Mouse (Mus musculus) neural tube, embryonic 12.5 days (tissue): ENCODE measurements around the gene Vmn1r115. TPM values are rescaled to one million over a fixed set of nuclear protein-coding genes. Genes with fewer than 3 reads are reported as not detected.
"Not testable (repeated sequence)": the region's sequence is repeated elsewhere in the genome, so short reads cannot be mapped to it uniquely, and the experiment has no call there.

ENCODE experiments used
- ATAC-seq: fragments of 200-750 bp; cut with Nextera tagmentation; 2 replicates; pipeline ENCODE4 v1.8.0; 2017; ENCODE audit warnings: low read depth, mild to moderate bottlenecking, moderate TSS enrichment, moderate library complexity; ENCODE audit not compliant: low FRiP score
- H3K27ac ChIP-seq: fragments of 300-500 bp; sonication (generic); 2 replicates; pipeline ENCODE4 v1.5.1; 2016
- H3K27me3 ChIP-seq: fragments of 300-500 bp; sonication (generic); replicated peaks from 2 replicates; pipeline ENCODE4 v1.6.1; 2016; ENCODE audit warnings: mild to moderate bottlenecking
- H3K36me3 ChIP-seq: fragments of 300-500 bp; sonication (generic); 2 replicates; pipeline ENCODE4 v1.6.1; 2016; ENCODE audit warnings: mild to moderate bottlenecking
- H3K4me1 ChIP-seq: fragments of 300-500 bp; sonication (generic); 2 replicates; pipeline ENCODE4 v1.6.1; 2016
- H3K4me2 ChIP-seq: fragments of 300-500 bp; sonication (generic); replicated peaks from 2 replicates; pipeline ENCODE4 v1.6.1; 2016; ENCODE audit warnings: mild to moderate bottlenecking
- H3K4me3 ChIP-seq: fragments of 300-500 bp; sonication (generic); 2 replicates; pipeline ENCODE4 v1.5.1; 2016
- H3K9ac ChIP-seq: fragments of 300-500 bp; sonication (generic); 2 replicates; pipeline ENCODE4 v1.6.1; 2016; ENCODE audit warnings: mild to moderate bottlenecking
- H3K9me3 ChIP-seq: fragments of 300-500 bp; sonication (generic); 2 replicates; pipeline ENCODE4 v1.6.1; 2016; ENCODE audit warnings: mild to moderate bottlenecking
- WGBS: fragments of 180-500 bp; shearing (Covaris S2); methylation state at CpG from one replicate; pipeline ENCODE4 v1.1.7; 2016; 5-methylcytosine and 5-hydroxymethylcytosine counted together
- polyA plus RNA-seq: library from polyadenylated mRNA; unstranded; fragments of >200 nt; fragmentation: Nextera tagmentation; extraction: Ambion mirVana; gene quantifications from 2 replicates; pipeline ENCODE4 v1.2.1, GENCODE M21; 2016

The Vmn1r115 gene
- polyA plus RNA-seq = not detected in 2 replicates

DNA sequence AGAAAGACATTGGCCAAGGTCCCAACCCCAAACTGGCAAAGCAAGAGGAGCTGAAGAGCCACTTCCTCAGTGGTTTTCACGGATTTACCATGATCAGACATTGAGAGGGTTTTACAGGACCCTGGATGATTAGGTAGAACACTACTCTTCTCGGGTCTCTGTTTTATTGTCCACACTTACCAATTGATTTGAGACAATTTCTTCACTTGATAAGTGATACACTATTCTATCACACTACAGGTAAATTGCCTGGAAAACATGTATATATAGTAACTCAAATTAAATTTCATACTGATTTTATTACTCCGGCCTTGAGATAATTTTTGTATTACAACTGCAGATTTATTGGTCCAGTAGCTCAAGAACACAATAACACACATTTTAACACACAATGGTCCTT is at the start of gene Vmn1r115:
Gene Vmn1r115 (minus strand): TSS at position 101 of the 400 bp plus-strand sequence.
- H3K4me2 ChIP-seq, H3K36me3 ChIP-seq, H3K27me3 ChIP-seq, H3K9me3 ChIP-seq, H3K9ac ChIP-seq, H3K4me1 ChIP-seq, H3K27ac ChIP-seq, H3K4me3 ChIP-seq, ATAC-seq: not testable (repeated sequence)
- WGBS = 91% methylated on average over 1 of the region's 3 CpGs

GRCm38 (mm10) chr7:20884021-20884420 is 39.2 kb upstream of the Vmn1r115 start, which contains the start of gene Vmn1r117:
Vmn1r117 (minus strand) TSS chr7:20884121.
- H3K27ac ChIP-seq, H3K4me2 ChIP-seq, H3K36me3 ChIP-seq, H3K27me3 ChIP-seq, H3K9me3 ChIP-seq, ATAC-seq, H3K4me3 ChIP-seq, H3K9ac ChIP-seq, H3K4me1 ChIP-seq: not testable (repeated sequence)
- no CpG with 5 or more reads among the region's 2 CpGs for WGBS

- H3K4me1 ChIP-seq, H3K36me3 ChIP-seq, H3K9ac ChIP-seq, H3K4me2 ChIP-seq, H3K4me3 ChIP-seq, H3K27ac ChIP-seq, H3K27me3 ChIP-seq, ATAC-seq, H3K9me3 ChIP-seq: not testable (repeated sequence)
- WGBS = 60% methylated on average over 3 of the region's 3 CpGs
These were observed 27.2 kb upstream of the Vmn1r115 start, which contains the start of gene Vmn1r116 for GRCm38 (mm10) chr7:20871956-20872355. Vmn1r116 (plus strand) TSS chr7:20872256.

DNA sequence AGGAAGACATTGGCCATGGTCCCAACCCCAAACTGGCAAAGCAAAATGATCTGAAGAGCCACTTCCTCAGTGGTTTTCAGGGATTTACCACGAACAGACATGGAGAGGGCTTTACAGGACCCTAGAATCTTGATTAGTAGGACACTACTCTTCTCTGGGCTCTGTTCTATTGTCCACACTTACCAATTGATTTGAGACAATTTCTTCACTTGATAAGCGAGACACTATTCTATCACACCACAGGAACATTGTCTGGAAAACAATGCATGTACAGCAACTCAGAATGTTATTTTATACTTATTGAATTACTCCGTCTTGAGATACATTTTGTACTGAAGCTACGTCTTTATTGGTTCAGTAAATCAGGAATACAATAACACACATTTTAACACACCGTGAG is 32.7 kb downstream of the Vmn1r115 start, which contains the start of gene Vmn1r114:
Gene Vmn1r114 (minus strand): TSS at position 101 of the 400 bp plus-strand sequence.
- H3K4me2 ChIP-seq, H3K9ac ChIP-seq, H3K27ac ChIP-seq, H3K4me3 ChIP-seq, H3K4me1 ChIP-seq, H3K9me3 ChIP-seq, H3K36me3 ChIP-seq, H3K27me3 ChIP-seq, ATAC-seq: not testable (repeated sequence)
- no CpG with 5 or more reads among the region's 5 CpGs for WGBS

Other genes starting within 250 kb of the Vmn1r115 start
- not detected in 2 replicates for gene Gm4513, start 246.0 kb downstream of the Vmn1r115 start, polyA plus RNA-seq
- gene Vmn1r107, start 176.1 kb downstream of the Vmn1r115 start, polyA plus RNA-seq = not detected in 2 replicates
- gene Vmn1r111, start 141.8 kb downstream of the Vmn1r115 start, polyA plus RNA-seq = not detected in 2 replicates
- not detected in 2 replicates for gene Gm10668, start 114.4 kb downstream of the Vmn1r115 start, polyA plus RNA-seq
- gene Vmn1r112, start 73.8 kb downstream of the Vmn1r115 start, polyA plus RNA-seq = not detected in 2 replicates
- gene Vmn1r113, start 57.7 kb downstream of the Vmn1r115 start, polyA plus RNA-seq = not detected in 2 replicates
- gene Vmn1r114, start 32.8 kb downstream of the Vmn1r115 start, polyA plus RNA-seq = not detected in 2 replicates
- not detected in 2 replicates for gene Vmn1r116, start 27.3 kb upstream of the Vmn1r115 start, polyA plus RNA-seq
- gene Vmn1r117, start 39.1 kb upstream of the Vmn1r115 start, polyA plus RNA-seq = not detected in 2 replicates
- not detected in 2 replicates for gene Vmn1r118, start 67.4 kb upstream of the Vmn1r115 start, polyA plus RNA-seq
- gene Vmn1r119, start 167.5 kb upstream of the Vmn1r115 start, polyA plus RNA-seq = not detected in 2 replicates
- gene Vmn1r120, start 208.8 kb upstream of the Vmn1r115 start, polyA plus RNA-seq = not detected in 2 replicates